Mouse (Mus musculus) lung, adult 2 months (tissue): Measurements from ENCODE around the gene Pcx. TPM values are rescaled to one million over a fixed set of nuclear protein-coding genes. Genes with fewer than 3 reads are reported as not detected.

Experiments
- DNase-seq: peaks from one replicate; pipeline ENCODE4 v3.0.0; 2022
- H3K4me1 ChIP-seq: fragments of 200-500 bp; 2 replicates; pipeline ENCODE4 v1.6.1; 2011; ENCODE audit warnings: low read length; ENCODE audit not compliant: control insufficient read depth, insufficient read depth
- H3K4me3 ChIP-seq: fragments of 200-500 bp; replicated peaks from 2 replicates; pipeline ENCODE3; 2011; ENCODE audit warnings: low read depth, mild to moderate bottlenecking, control low read depth, low read length; ENCODE audit errors: extremely low read depth
- CTCF ChIP-seq: fragments of 200-500 bp; IDR thresholded peaks from 2 replicates; pipeline ENCODE4 v1.5.1; 2011; ENCODE audit warnings: mild to moderate bottlenecking, low read length, control low read depth; ENCODE audit not compliant: insufficient read depth
- POLR2A ChIP-seq: fragments of 200-500 bp; IDR thresholded peaks from 2 replicates; pipeline ENCODE4 v1.6.1; 2011; ENCODE audit warnings: low read depth, mild to moderate bottlenecking, control low read depth, low read length, borderline replicate concordance; ENCODE audit errors: extremely low read depth
- WGBS: fragments of 180-500 bp; shearing (Covaris S2); methylation state at CpG from one replicate; pipeline ENCODE4 v1.1.7; 2018; 5-methylcytosine and 5-hydroxymethylcytosine counted together
- polyA plus RNA-seq: library from polyadenylated mRNA; depleted of rRNA; stranded (reverse); fragments of >200 nt; gene quantifications from 2 replicates; pipeline ENCODE4 v1.2.3, GENCODE M21; 2012

Pcx gene
- polyA plus RNA-seq, 1 experiment, result 52.7 TPM

GRCm38 (mm10) chr19:4494707-4495106 is 15.6 kb upstream of the Pcx start:
- 73% methylated on average over 7 of the region's 7 CpGs for WGBS
- H3K4me1 ChIP-seq, result no peaks in the 10 kb centered on the region
- no peak for DNase-seq
- TF ChIP-seq CTCF, result no peak
- no peak for TF ChIP-seq POLR2A
- H3K4me3 ChIP-seq, result no peak overlapping the region

- no peak overlapping the region for H3K4me3 ChIP-seq
- H3K4me1 ChIP-seq, result no peaks in the 10 kb centered on the region
- TF ChIP-seq CTCF, result no peak
- no peak for TF ChIP-seq POLR2A
- WGBS, result 88% methylated on average over 5 of the region's 5 CpGs
- no peak for DNase-seq
Observed at GRCm38 (mm10) chr19:4495814-4496213, 14.5 kb upstream of the Pcx start.

GRCm38 (mm10) chr19:4496535-4497262 is 13.6 kb upstream of the Pcx start:
- Histone ChIP-seq H3K4me3 (no peak overlapping the region), H3K4me1 (no peaks in the 10 kb centered on the region)
- 94% methylated on average over 3 of the region's 3 CpGs for WGBS
- TF ChIP-seq POLR2A (no peak), CTCF (no peak)
- no peak for DNase-seq

DNA sequence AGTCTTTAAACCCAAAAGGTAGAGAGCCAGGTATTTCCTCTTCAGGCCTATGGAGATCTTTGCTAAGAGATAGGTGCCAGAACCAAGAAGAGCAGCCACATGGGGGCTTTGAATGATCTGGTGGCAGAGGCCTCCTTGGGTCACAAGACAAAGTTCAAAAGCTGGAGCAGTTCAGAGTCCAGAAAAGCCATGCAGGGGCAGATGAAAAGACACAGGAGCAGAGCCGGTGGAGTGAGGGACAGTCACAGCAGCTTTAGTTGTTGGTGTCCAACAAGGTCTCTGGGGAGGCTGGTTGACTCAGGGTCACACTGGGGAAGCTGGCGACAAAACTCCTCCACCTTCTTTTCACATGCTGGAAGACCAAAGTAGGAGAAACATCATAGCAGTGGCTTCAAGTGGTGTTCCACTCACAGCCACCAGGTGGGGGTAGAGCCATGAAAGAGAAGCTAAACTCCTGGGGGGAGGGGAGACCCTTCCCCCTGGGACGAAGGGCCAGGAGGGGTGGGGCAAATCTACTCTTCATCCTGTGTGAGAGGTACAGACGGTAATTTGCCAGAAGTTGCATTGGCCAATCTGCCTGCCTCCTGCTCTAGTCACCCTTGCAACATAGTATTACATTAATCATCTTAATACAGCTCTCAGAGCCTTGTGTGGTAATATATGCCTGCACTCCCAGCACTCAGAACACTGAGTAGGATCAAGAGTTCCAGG is 12.9 kb upstream of the Pcx start:
- DNase-seq, result peak; percentile 75
- no peak for TF ChIP-seq POLR2A
- TF ChIP-seq CTCF, result peak; percentile 81
- 3% methylated on average over 4 of the region's 4 CpGs for WGBS

DNA sequence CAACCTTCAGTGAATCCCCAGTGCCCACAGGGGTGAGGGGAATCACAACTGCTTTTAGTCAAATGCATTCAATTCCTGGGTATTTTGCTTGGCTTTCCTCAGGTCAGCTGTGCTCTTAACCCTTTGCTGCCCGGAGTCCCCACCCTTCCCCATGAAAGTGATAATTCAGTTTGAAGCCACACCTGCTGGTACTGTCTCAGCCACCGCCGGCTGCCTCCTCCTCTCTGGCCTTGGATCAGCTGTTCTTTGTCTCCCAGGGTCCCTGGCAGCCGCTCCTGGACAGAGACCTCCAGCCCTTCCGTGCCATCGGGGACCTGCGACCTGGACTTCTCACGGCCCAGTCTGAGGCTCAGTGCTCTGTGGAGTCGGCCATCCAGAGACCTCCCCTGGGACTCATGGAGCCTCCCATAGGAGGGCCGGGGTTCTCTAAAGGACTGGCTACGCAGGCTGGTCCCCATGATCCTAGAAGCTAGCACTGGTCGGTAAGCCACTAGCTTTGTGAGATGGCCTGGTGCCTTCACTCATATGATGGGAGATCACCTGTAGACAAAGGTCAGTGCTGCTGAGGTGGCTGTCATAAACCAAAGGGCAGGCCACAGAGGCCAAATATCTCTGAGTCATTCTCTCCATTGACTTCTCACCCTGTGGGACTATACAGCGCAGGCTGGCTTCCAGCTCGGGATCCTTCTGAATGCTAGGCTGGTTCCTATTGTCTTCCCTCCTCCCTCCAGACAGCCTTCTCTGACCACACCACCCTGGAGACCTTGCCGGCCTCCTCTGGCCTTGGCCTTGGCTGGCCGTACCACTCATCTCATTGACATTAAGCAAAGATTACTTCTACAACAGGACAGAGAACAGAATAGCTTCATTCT is 12.0 kb upstream of the Pcx start, which contains the start of gene 2010003K11Rik:
TSS of gene 2010003K11Rik (minus strand) at position 522 of the 872 bp plus-strand sequence.
- Histone ChIP-seq H3K4me1 (no peaks in the 10 kb centered on the region), H3K4me3 (no peak within 1 kb of the TSS)
- DNase-seq, result no peak
- TF ChIP-seq POLR2A (no peak), CTCF (no peak)
- WGBS, result 65% methylated on average over 16 of the region's 16 CpGs

More for the DNA sequence above, 12.9 kb upstream of the Pcx start:
- no peaks in the 10 kb centered on the region for H3K4me1 ChIP-seq
- H3K4me3 ChIP-seq, result no peak overlapping the region

GRCm38 (mm10) chr19:4502701-4503100 is 7.6 kb upstream of the Pcx start:
- 43% methylated on average over 2 of the region's 2 CpGs for WGBS

GRCm38 (mm10) chr19:4504830-4505229 is 5.4 kb upstream of the Pcx start:
- no peak for DNase-seq
- 72% methylated on average over 1 of the region's 1 CpGs for WGBS
- TF ChIP-seq CTCF, result no peak
- no peak for TF ChIP-seq POLR2A
- H3K4me3 ChIP-seq, result no peak overlapping the region
- H3K4me1 ChIP-seq, result peaks cover 3% of the 10 kb centered on the region

More at GRCm38 (mm10) chr19:4502701-4503100, 7.6 kb upstream of the Pcx start:
- no peaks in the 10 kb centered on the region for H3K4me1 ChIP-seq
- no peak overlapping the region for H3K4me3 ChIP-seq
- no peak for TF ChIP-seq CTCF
- TF ChIP-seq POLR2A, result no peak
- DNase-seq, result no peak

- WGBS, result 53% methylated on average over 3 of the region's 3 CpGs
- peaks cover 4% of the 10 kb centered on the region for H3K4me1 ChIP-seq
- no peak for DNase-seq
- no peak overlapping the region for H3K4me3 ChIP-seq
- TF ChIP-seq POLR2A, result no peak
- no peak for TF ChIP-seq CTCF
Observed at GRCm38 (mm10) chr19:4507746-4508145, 2.5 kb upstream of the Pcx start.

- 7% methylated on average over 13 of the region's 13 CpGs for WGBS
- TF ChIP-seq CTCF, result no peak
- no peak for TF ChIP-seq POLR2A
- no peak for DNase-seq
- Histone ChIP-seq H3K4me1 (peaks cover 4% of the 10 kb centered on the region), H3K4me3 (peak overlapping the region; percentile 85)
Observed at GRCm38 (mm10) chr19:4511116-4511841, 1.0 kb downstream of the Pcx start.
